Mouse (Mus musculus) layer of hippocampus, postnatal 36 days (tissue): ENCODE measurements around the gene 2610001J05Rik. TPM values are rescaled to one million over a fixed set of nuclear protein-coding genes. Genes with fewer than 3 reads are reported as not detected.
"Not testable (repeated sequence)": the region's sequence is repeated elsewhere in the genome, so short reads cannot be mapped to it uniquely, and the experiment has no call there.

Experiments used
- DNase-seq, 2 experiments: peaks; one replicate each; pipeline ENCODE4 v3.0.0; 2022
- total RNA-seq, 2 experiments: library from RNA; stranded (reverse); gene quantifications; 2 replicates each; pipeline ENCODE4 v1.2.3; 2021

2610001J05Rik gene
- 10 to 100 TPM; 34.3 to 39.1 TPM for total RNA-seq

DNA sequence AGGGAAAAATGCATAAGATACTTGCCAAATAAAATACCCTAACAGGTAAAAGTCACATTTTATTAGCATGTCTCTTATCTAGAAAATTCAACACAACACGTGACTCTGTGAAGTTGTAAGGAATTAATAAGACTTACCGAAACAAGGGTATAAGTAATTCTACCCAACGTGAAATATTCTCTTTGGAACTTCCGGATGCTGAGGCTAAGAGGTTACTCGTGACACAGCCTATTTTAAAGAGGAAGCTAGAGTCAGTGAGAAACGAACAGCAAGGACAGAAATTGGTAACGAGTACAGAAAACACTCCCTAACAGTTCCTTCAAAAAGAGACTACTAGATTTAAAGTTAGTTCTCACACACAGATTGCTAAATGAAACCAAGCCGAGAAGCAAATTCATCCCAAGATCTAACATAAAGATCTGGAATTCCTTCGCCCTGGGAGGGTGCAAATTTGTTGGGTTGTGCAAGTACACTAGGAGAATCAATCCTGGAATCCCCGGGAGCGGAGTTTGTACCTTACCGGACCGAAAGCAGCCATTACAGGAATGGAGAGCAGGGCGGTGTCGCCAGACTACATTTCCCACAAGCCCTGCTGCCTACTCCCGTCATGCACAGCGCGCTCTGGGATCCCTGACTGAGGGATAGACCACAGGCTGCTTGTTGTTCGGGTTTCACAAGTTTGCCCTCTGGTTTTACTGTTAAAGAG, at the start of gene 2610001J05Rik:
2610001J05Rik (minus strand) TSS at position 600 of the 706 bp plus-strand sequence.
- peak; percentile 87 to 88 for DNase-seq

GRCm38 (mm10) chr6:13909762-13910537, 38.6 kb upstream of the 2610001J05Rik start:
- DNase-seq = no peak

GRCm38 (mm10) chr6:13902941-13903627, 31.8 kb upstream of the 2610001J05Rik start:
- DNase-seq = no peak

DNA sequence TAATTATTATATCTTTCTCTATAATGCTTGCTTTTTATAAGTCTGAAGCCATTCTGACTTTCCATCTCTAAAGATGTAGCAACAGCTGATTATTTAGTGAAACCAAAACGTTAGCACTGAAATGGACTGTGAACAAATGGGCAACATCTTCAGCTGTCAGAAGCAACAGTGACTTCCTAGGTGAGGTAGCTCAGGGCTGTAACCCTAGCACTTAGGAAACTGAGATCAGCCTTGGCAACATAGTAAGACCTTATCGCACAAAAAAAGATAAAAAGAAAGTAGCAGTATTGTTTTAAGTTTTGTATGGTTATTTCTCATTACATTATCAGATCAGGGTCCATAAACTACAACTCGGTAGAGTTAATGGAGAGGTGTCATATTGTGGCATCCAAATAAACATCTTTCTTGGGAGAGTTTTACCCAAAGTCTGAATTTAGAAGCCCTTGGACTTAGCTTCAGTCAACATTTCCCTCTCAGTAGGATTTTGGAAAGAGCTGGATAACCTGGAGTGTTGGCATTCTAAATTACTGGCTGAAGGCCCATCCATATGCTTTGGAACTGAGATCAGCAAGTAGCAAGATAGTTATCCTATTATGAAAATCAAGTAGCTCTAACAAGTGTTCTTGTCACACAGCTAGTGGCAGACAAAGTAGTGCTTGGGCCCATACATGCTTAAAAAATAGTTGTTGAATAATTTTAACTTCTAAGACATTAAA, 13.7 kb upstream of the 2610001J05Rik start:
- no peak for DNase-seq

- no peak for DNase-seq
Measured at GRCm38 (mm10) chr6:13882919-13883318, 11.6 kb upstream of the 2610001J05Rik start.

DNA sequence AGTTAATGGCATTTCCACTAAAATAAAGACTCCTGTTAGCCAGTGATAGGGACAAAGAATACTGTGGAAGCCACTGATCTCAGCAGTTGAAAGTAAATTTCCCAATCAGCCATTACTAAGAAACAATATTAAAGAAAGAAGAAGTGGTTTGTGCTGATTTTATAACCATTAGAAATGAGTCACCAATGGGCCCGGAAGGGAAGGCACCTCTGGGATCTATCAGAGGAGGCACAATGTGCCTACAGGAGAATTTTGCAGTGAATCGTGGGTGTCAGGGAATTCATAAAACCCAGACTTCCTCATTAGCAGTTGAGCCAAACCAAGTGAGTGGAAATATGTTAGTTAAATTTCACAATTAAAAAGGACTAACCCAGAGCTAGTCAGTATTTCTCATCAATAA, 2.6 kb upstream of the 2610001J05Rik start:
- no peak for DNase-seq

GRCm38 (mm10) chr6:13872076-13872475, 758 bp upstream of the 2610001J05Rik start:
- peak in 1 of 2 experiments; percentile 3 for DNase-seq

- DNase-seq = no peak
Measured at GRCm38 (mm10) chr6:13871625-13871958, 274 bp upstream of the 2610001J05Rik start.

- no peak for DNase-seq
Measured at GRCm38 (mm10) chr6:13870289-13870741, 1.0 kb downstream of the 2610001J05Rik start.

DNA sequence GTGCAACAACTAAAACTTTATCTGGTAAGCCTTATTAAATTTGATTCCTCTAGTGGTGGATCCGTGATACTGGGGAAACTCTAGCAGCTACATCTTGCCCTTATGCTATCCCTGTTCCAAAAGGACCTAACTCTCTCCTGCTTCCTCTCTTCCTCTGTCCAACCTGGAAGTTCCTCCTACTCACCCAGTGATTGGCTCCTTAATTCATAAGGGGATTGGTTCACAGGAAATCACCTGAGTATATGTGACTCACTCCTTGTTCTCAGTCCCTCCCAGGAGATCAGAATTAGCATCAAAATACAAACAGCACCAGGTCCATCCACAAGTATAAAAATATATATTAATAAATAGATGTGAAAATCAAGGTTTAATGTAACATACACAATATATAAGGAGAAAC, 10.7 kb downstream of the 2610001J05Rik start:
- no peak for DNase-seq

- no peak for DNase-seq
Measured at GRCm38 (mm10) chr6:13859877-13860585, 11.3 kb downstream of the 2610001J05Rik start.

- no peak for DNase-seq
Measured at GRCm38 (mm10) chr6:13854230-13854629, 17.1 kb downstream of the 2610001J05Rik start.

- DNase-seq = no peak
Measured at GRCm38 (mm10) chr6:13853244-13853643, 18.1 kb downstream of the 2610001J05Rik start.

GRCm38 (mm10) chr6:13846031-13846430, 25.3 kb downstream of the 2610001J05Rik start:
- not testable (repeated sequence) for DNase-seq

DNA sequence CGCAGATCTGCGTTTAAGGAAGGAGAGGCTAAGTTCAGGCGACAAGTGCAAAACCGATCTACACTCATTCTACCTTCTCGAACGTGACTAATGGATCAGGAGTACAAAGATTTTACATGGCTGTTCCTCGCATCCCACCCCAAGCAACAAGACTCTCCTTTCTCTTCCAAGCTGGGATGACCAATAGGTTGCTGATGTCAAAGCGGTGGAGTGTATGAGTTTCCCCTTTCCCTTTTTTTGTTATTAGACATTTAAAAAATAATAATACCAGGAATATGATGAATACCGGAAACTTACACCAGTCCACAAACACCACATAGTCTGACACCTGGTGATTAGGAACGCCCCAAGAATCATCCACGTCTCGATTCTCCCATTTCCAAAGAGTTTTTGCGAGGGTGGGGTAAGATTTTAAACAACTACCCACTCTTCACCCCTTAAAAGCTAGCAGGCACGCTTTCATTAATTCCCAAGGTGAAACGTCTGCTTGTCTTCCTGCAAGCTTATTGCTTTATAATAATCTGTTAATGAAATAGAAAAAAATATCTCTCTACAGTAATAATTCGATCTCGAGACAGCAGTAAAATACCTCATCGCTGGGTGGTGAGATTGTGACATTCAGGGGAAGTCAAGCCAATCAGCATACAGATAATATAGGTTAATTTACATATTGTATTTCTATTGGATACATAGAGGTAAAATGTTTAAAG, 31.8 kb downstream of the 2610001J05Rik start, which contains the start of gene Gpr85:
Gpr85 (minus strand) TSS at position 598 of the 710 bp plus-strand sequence.
- peak in 1 of 2 experiments; percentile 13 for DNase-seq

DNA sequence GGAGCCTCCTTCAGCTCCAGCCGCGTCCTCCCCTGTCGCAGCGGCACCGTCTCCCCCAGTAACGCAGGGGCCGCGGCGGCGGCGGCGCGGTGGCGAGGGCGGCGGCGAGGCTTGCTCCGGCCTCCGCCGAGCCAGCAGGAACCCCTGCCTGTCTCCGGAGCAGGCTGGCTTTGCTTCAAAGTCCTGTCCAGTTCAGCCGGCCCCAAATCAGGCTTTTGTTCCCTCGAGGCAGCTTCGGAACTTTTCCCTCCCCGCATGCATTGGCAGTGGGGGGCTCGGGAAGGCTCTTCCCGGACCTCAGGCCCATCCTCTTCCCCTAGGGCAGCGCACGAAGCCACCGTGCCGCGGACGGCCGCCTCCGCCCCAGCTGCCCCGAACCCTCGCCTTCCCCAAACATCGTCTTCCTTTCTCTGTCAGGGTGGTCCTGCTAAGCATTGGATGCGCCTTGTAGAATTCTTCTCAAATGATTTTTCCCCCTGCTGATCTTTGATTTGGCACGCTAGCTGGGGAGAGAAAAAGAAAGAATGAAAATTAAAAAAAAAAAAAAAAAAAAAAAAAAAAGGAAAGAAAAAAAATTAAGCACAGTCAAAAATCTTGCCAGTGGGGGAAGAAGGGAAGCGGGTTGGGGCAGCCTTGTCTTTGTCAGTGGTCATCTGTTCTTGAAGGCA, 32.5 kb downstream of the 2610001J05Rik start:
- peak; percentile 82 to 83 for DNase-seq

GRCm38 (mm10) chr6:13837916-13838676, 33.2 kb downstream of the 2610001J05Rik start:
- peak in 1 of 2 experiments; percentile 20 for DNase-seq

DNA sequence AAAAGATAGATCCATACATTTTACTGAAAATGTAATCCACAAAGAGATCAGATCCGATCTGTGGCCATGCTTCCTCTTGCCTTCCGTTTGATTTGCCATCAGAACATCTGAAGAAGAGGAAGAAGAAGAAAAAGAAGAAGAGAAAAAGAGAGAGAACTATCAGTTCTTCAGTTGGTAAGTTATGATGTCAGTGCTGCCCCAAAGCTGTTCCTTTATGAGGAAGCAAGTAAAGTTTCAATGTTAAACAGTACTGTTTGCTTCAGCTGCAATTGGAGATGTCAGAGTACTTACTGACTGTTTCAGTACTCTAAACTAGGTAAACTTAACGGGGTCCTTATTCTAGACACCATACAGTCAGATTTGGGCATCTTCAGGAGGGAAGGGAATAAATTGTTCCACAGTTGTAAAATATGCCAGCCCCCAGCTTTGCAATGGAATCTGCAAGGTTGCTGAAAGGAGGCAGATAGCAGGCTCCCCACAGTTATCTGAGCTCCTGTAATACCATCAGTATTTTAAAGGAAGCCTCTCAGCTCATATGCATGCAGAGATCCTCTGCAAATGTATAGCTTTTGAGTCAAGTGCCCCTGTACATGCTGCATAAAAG, 34.2 kb downstream of the 2610001J05Rik start:
- no peak for DNase-seq
